Mouse (Mus musculus): ENCODE measurements at regions not wholly inside any gene's neighbourhood (a gene's known extent, or its start where the extent isn't known, plus 50 kb on each side); places are given as distances from the start of the nearest gene placed in this dataset.

- no peak for ATAC-seq (replicated peaks; ENCODE audit: low FRiP score)
- WGBS: 90% methylated on average over 1 of the region's 1 CpGs
- Histone ChIP-seq H3K27me3 (no peaks in the 10 kb centered on the region), H3K27ac (no peak overlapping the region), H3K4me2 (no peak overlapping the region), H3K9ac (no peak overlapping the region), H3K36me3 (no peaks in the 10 kb centered on the region), H3K9me3 (replicated peaks) (no peaks in the 10 kb centered on the region), H3K4me1 (no peaks in the 10 kb centered on the region), H3K4me3 (replicated peaks) (no peak overlapping the region)
Observed at GRCm38 (mm10) chr8:41648276-41648675, 231.4 kb upstream of the Frg1 start.

DNA sequence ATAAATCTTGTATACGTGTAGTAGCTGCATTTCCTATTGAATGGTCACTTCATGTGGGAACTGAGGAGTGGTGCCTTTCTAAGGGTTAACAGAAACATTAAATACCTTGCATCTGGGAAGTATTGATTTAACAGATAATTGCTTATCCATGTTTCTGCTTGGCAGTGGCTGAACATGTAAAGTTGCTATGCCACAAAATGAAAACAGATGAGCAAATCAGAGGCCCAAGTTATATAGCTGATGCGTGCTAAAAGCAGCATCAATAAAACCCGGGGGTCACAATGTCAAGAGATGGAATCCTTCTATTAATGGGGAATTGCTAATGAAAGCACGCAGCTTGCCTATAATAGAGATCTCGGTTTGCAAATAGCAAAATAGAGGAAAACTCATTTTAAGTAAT, 227.8 kb upstream of the Frg1 start:
- H3K9me3 ChIP-seq (replicated peaks): no peaks in the 10 kb centered on the region
- no peak overlapping the region for H3K4me2 ChIP-seq
- ATAC-seq (replicated peaks; ENCODE audit: low FRiP score): no peak
- H3K4me3 ChIP-seq (replicated peaks): no peak overlapping the region
- no peaks in the 10 kb centered on the region for H3K36me3 ChIP-seq
- H3K4me1 ChIP-seq: no peaks in the 10 kb centered on the region
- no peak overlapping the region for H3K9ac ChIP-seq
- H3K27me3 ChIP-seq: no peaks in the 10 kb centered on the region
- WGBS: 80% methylated on average over 5 of the region's 5 CpGs
- no peak overlapping the region for H3K27ac ChIP-seq

- Histone ChIP-seq H3K9me3 (replicated peaks) (no peaks in the 10 kb centered on the region), H3K27me3 (no peaks in the 10 kb centered on the region), H3K9ac (no peak overlapping the region), H3K27ac (no peak overlapping the region), H3K4me2 (no peak overlapping the region), H3K4me3 (replicated peaks) (no peak overlapping the region), H3K36me3 (no peaks in the 10 kb centered on the region), H3K4me1 (no peaks in the 10 kb centered on the region)
- WGBS: 63% methylated on average over 4 of the region's 4 CpGs
- ATAC-seq (replicated peaks; ENCODE audit: low FRiP score): no peak
Observed at GRCm38 (mm10) chr8:41623841-41624240, 207.0 kb upstream of the Frg1 start.

GRCm38 (mm10) chr8:41600255-41600654, 183.4 kb upstream of the Frg1 start:
- no peak overlapping the region for H3K9ac ChIP-seq
- no peaks in the 10 kb centered on the region for H3K9me3 ChIP-seq (replicated peaks)
- H3K27me3 ChIP-seq: no peaks in the 10 kb centered on the region
- H3K27ac ChIP-seq: no peak overlapping the region
- 92% methylated on average over 1 of the region's 1 CpGs for WGBS
- no peak for ATAC-seq (replicated peaks; ENCODE audit: low FRiP score)
- H3K4me3 ChIP-seq (replicated peaks): no peak overlapping the region
- no peak overlapping the region for H3K4me2 ChIP-seq
- H3K4me1 ChIP-seq: no peaks in the 10 kb centered on the region
- H3K36me3 ChIP-seq: no peaks in the 10 kb centered on the region

DNA sequence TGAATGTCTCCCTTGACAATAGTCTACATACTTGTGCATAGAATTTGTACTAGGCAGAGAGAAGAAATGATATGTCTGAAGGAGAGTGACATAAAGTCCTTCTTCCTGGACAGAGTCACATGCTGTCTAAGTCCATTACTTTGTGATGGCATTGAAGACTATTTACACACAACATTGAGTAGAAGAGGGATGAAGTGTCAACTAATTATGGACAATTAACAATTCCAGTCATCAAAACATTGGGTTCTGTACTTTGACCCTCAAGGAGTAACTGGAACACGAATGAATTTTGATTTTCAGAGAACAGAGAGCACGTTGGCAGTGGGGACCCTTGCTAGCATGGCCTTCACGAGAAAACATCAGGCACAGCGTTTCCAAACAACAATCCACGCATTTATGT, 177.6 kb upstream of the Frg1 start:
- no peak for ATAC-seq (replicated peaks; ENCODE audit: low FRiP score)
- Histone ChIP-seq H3K9ac (no peak overlapping the region), H3K4me1 (no peaks in the 10 kb centered on the region), H3K36me3 (no peaks in the 10 kb centered on the region), H3K4me3 (replicated peaks) (no peak overlapping the region), H3K4me2 (no peak overlapping the region), H3K9me3 (replicated peaks) (no peaks in the 10 kb centered on the region), H3K27ac (no peak overlapping the region), H3K27me3 (no peaks in the 10 kb centered on the region)
- 85% methylated on average over 5 of the region's 5 CpGs for WGBS

- no peak for ATAC-seq (replicated peaks; ENCODE audit: low FRiP score)
- H3K27me3 ChIP-seq: no peaks in the 10 kb centered on the region
- 82% methylated on average over 2 of the region's 2 CpGs for WGBS
- no peak overlapping the region for H3K4me3 ChIP-seq (replicated peaks)
- H3K36me3 ChIP-seq: no peaks in the 10 kb centered on the region
- no peak overlapping the region for H3K9ac ChIP-seq
- H3K4me2 ChIP-seq: no peak overlapping the region
- H3K9me3 ChIP-seq (replicated peaks): no peaks in the 10 kb centered on the region
- no peaks in the 10 kb centered on the region for H3K4me1 ChIP-seq
- no peak overlapping the region for H3K27ac ChIP-seq
Observed at GRCm38 (mm10) chr8:41593666-41594042, 176.8 kb upstream of the Frg1 start.

GRCm38 (mm10) chr8:41592741-41593665, 176.1 kb upstream of the Frg1 start:
- 58% methylated on average over 6 of the region's 6 CpGs for WGBS
- H3K27me3 ChIP-seq: no peaks in the 10 kb centered on the region
- no peak overlapping the region for H3K27ac ChIP-seq
- no peaks in the 10 kb centered on the region for H3K9me3 ChIP-seq (replicated peaks)
- ATAC-seq (replicated peaks; ENCODE audit: low FRiP score): no peak
- no peaks in the 10 kb centered on the region for H3K36me3 ChIP-seq
- H3K9ac ChIP-seq: no peak overlapping the region
- no peaks in the 10 kb centered on the region for H3K4me1 ChIP-seq
- H3K4me3 ChIP-seq (replicated peaks): no peak overlapping the region
- H3K4me2 ChIP-seq: no peak overlapping the region

- Histone ChIP-seq H3K9ac (no peak overlapping the region), H3K36me3 (no peaks in the 10 kb centered on the region), H3K9me3 (replicated peaks) (no peaks in the 10 kb centered on the region), H3K27me3 (no peaks in the 10 kb centered on the region), H3K4me1 (no peaks in the 10 kb centered on the region), H3K4me2 (no peak overlapping the region), H3K4me3 (replicated peaks) (no peak overlapping the region), H3K27ac (no peak overlapping the region)
- no peak for ATAC-seq (replicated peaks; ENCODE audit: low FRiP score)
- 65% methylated on average over 9 of the region's 9 CpGs for WGBS
Observed at GRCm38 (mm10) chr8:41592174-41592573, 175.3 kb upstream of the Frg1 start.

- ATAC-seq (replicated peaks; ENCODE audit: low FRiP score): no peak
- H3K4me1 ChIP-seq: no peaks in the 10 kb centered on the region
- no peak overlapping the region for H3K9ac ChIP-seq
- 81% methylated on average over 2 of the region's 2 CpGs for WGBS
- H3K4me3 ChIP-seq (replicated peaks): no peak overlapping the region
- no peak overlapping the region for H3K4me2 ChIP-seq
- no peaks in the 10 kb centered on the region for H3K27me3 ChIP-seq
- H3K36me3 ChIP-seq: no peaks in the 10 kb centered on the region
- H3K9me3 ChIP-seq (replicated peaks): no peaks in the 10 kb centered on the region
- no peak overlapping the region for H3K27ac ChIP-seq
Observed at GRCm38 (mm10) chr8:41588157-41588556, 171.3 kb upstream of the Frg1 start.

- Histone ChIP-seq H3K9ac (no peak overlapping the region), H3K27ac (no peak overlapping the region), H3K4me2 (peak overlapping the region; percentile 34; the same call in 1 of the 2 replicates), H3K36me3 (no peaks in the 10 kb centered on the region), H3K4me1 (0 out of 2 replicates have a peak, but pooled peaks cover 2% of the 10 kb centered on the region), H3K27me3 (0 out of 2 replicates have a peak, but pooled peaks cover 7% of the 10 kb centered on the region), H3K4me3 (replicated peaks) (no peak overlapping the region), H3K9me3 (replicated peaks) (no peaks in the 10 kb centered on the region)
- 30% methylated on average over 10 of the region's 10 CpGs for WGBS
- peak; percentile 60 for ATAC-seq (replicated peaks; ENCODE audit: low FRiP score)
Observed at GRCm38 (mm10) chr8:41573027-41573885, 156.4 kb upstream of the Frg1 start.

- 87% methylated on average over 6 of the region's 6 CpGs for WGBS
- Histone ChIP-seq H3K4me3 (replicated peaks) (no peak overlapping the region), H3K36me3 (no peaks in the 10 kb centered on the region), H3K4me2 (no peak overlapping the region), H3K4me1 (0 out of 2 replicates have a peak, but pooled peaks cover 2% of the 10 kb centered on the region), H3K9ac (no peak overlapping the region), H3K9me3 (replicated peaks) (no peaks in the 10 kb centered on the region), H3K27ac (no peak overlapping the region), H3K27me3 (0 out of 2 replicates have a peak, but pooled peaks cover 7% of the 10 kb centered on the region)
- no peak for ATAC-seq (replicated peaks; ENCODE audit: low FRiP score)
Observed at GRCm38 (mm10) chr8:41570566-41570965, 153.7 kb upstream of the Frg1 start.

DNA sequence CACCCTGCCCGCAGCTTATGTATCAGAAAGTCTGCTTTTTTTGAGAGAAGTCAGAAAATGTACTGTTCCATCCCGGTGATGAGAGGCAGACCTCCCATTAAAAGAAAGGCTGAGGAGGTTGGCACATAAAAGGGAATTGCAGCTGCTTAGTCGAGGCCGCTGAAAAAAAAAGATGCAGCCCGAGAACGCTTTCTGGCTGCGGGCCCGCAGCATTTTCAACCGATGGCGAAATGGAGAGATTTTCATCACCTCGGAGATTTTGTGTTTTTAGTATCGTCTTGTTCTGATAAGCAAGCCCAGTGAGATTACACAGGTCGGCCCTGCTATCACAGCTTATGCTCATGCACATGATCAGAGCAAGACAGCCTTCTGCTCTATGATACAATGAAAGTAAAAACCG, 145.1 kb upstream of the Frg1 start:
- Histone ChIP-seq H3K4me1 (no peaks in the 10 kb centered on the region), H3K27me3 (no peaks in the 10 kb centered on the region), H3K9me3 (replicated peaks) (no peaks in the 10 kb centered on the region), H3K9ac (no peak overlapping the region), H3K27ac (no peak overlapping the region), H3K36me3 (no peaks in the 10 kb centered on the region), H3K4me2 (no peak overlapping the region), H3K4me3 (replicated peaks) (no peak overlapping the region)
- ATAC-seq (replicated peaks; ENCODE audit: low FRiP score): no peak
- WGBS: 82% methylated on average over 14 of the region's 14 CpGs
